Mouse (Mus musculus): ENCODE measurements around the gene Cilp2.

Gene Cilp2

GRCm38 (mm10) chr8:69902163-69903062 lies 14.9 kb upstream of the Cilp2 start, which contains the start of the genes Tssk6, Ndufa13 and Yjefn3:
Gene Tssk6 (plus strand): TSS chr8:69902184.
Gene Ndufa13 (minus strand): TSS chr8:69902558.
Gene Yjefn3 (minus strand): TSS chr8:69902712.
- DNase-seq (ENCODE audit: extremely low read depth, low read depth, low spot score), result no peak

GRCm38 (mm10) chr8:69901484-69902162 lies 14.1 kb upstream of the Cilp2 start:
- peak; percentile 55 for DNase-seq (ENCODE audit: extremely low read depth, low read depth, low spot score)

- DNase-seq (ENCODE audit: extremely low read depth, low read depth, low spot score), result no peak
These were observed 13.5 kb upstream of the Cilp2 start for GRCm38 (mm10) chr8:69900895-69901451.

- DNase-seq (ENCODE audit: extremely low read depth, low read depth, low spot score), result no peak
These were observed 12.4 kb upstream of the Cilp2 start for GRCm38 (mm10) chr8:69899876-69900275.

- DNase-seq (ENCODE audit: extremely low read depth, low read depth, low spot score), result no peak
These were observed 10.4 kb upstream of the Cilp2 start for GRCm38 (mm10) chr8:69897857-69898256.

GRCm38 (mm10) chr8:69895772-69896451 lies 8.4 kb upstream of the Cilp2 start:
- DNase-seq (ENCODE audit: extremely low read depth, low read depth, low spot score), result no peak

- DNase-seq (ENCODE audit: extremely low read depth, low read depth, low spot score), result no peak
These were observed 7.4 kb upstream of the Cilp2 start for GRCm38 (mm10) chr8:69894836-69895332.

GRCm38 (mm10) chr8:69893863-69894262 lies 6.4 kb upstream of the Cilp2 start:
- DNase-seq (ENCODE audit: extremely low read depth, low read depth, low spot score), result no peak

- DNase-seq (ENCODE audit: extremely low read depth, low read depth, low spot score), result no peak
These were observed 3.3 kb upstream of the Cilp2 start for GRCm38 (mm10) chr8:69890813-69891241.

GRCm38 (mm10) chr8:69888902-69889301 lies 1.4 kb upstream of the Cilp2 start:
- DNase-seq (ENCODE audit: extremely low read depth, low read depth, low spot score), result no peak

- no peak for DNase-seq (ENCODE audit: extremely low read depth, low read depth, low spot score)
These were observed 868 bp upstream of the Cilp2 start for GRCm38 (mm10) chr8:69888244-69888866.

GRCm38 (mm10) chr8:69884141-69884540 lies 3.3 kb downstream of the Cilp2 start:
- no peak for DNase-seq (ENCODE audit: extremely low read depth, low read depth, low spot score)

- no peak for DNase-seq (ENCODE audit: extremely low read depth, low read depth, low spot score)
These were observed 4.5 kb downstream of the Cilp2 start for GRCm38 (mm10) chr8:69882833-69883600.

GRCm38 (mm10) chr8:69882021-69882756 lies 5.3 kb downstream of the Cilp2 start:
- no peak for DNase-seq (ENCODE audit: extremely low read depth, low read depth, low spot score)

- DNase-seq (ENCODE audit: extremely low read depth, low read depth, low spot score), result no peak
These were observed 6.1 kb downstream of the Cilp2 start for GRCm38 (mm10) chr8:69881261-69881865.

- DNase-seq (ENCODE audit: extremely low read depth, low read depth, low spot score), result no peak
These were observed 6.6 kb downstream of the Cilp2 start for GRCm38 (mm10) chr8:69880841-69881240.

GRCm38 (mm10) chr8:69879678-69880077 lies 7.8 kb downstream of the Cilp2 start:
- no peak for DNase-seq (ENCODE audit: extremely low read depth, low read depth, low spot score)

- no peak for DNase-seq (ENCODE audit: extremely low read depth, low read depth, low spot score)
These were observed 9.5 kb downstream of the Cilp2 start for GRCm38 (mm10) chr8:69877992-69878391.

- no peak for DNase-seq (ENCODE audit: extremely low read depth, low read depth, low spot score)
These were observed 10.1 kb downstream of the Cilp2 start for GRCm38 (mm10) chr8:69877396-69877795.
